Mouse (Mus musculus): ENCODE results near the gene Pdxdc1. TPM values are rescaled to one million over a fixed set of nuclear protein-coding genes. Genes with fewer than 3 reads are reported as not detected.
A peak's percentile ranks its signal among the peaks of the same experiment; 100 is the strongest.
"Not testable (repeated sequence)": the region's sequence is repeated elsewhere in the genome, so short reads cannot be mapped to it uniquely, and the experiment has no call there.

Pdxdc1 gene
- 93.2 and 100.0 TPM in 2 replicates for polyA plus RNA-seq (2015; fragmentation: Nextera tagmentation; extraction: Ambion mirVana)

- Histone ChIP-seq H3K4me2 (replicated peaks) (peak within 1 kb of the TSS; percentile 68), H3K9ac (peak within 1 kb of the TSS; percentile 97), H3K4me3 (replicated peaks) (peak within 1 kb of the TSS; percentile 95), H3K27me3 (replicated peaks) (no peaks in the 10 kb centered on the region), H3K36me3 (peaks cover 3% of the 10 kb centered on the region; the same call in 1 of the 2 replicates), H3K27ac (peak within 1 kb of the TSS; percentile 84), H3K9me3 (no peaks in the 10 kb centered on the region), H3K4me1 (replicated peaks) (0 out of 2 replicates have a peak, but pooled peaks cover 8% of the 10 kb centered on the region)
- WGBS, result under 1% methylated on average over 53 of the region's 57 CpGs
- ATAC-seq, result peak; percentile 97
Observed at GRCm38 (mm10) chr16:13902888-13903483, at the start of gene Pdxdc1, which contains the start of gene Mpv17l. Gene Pdxdc1 (minus strand): TSS chr16:13903131. Gene Mpv17l (plus strand): TSS chr16:13903161.

DNA sequence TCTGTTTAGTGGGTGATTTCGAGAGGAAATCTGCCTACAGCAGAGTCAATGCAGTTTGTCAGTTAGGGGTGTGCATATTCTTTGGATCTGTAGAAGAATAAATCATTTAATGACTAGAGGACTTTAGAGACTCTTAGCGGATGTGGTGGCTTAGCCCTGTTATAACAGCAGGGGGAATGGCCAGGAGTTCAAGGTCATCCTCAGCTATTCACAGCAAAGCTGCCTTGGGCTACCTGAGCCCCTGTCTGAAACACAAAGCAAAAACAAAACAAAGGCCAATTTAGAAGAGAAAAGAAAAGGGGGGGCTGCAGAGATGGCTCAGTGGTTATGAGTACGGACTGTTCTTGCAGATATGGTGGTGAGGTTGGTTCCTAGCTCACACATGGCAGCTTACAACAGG is 48.3 kb upstream of the Pdxdc1 start:
- no peak overlapping the region for H3K27ac ChIP-seq
- H3K4me2 ChIP-seq (replicated peaks), result no peak overlapping the region
- H3K36me3 ChIP-seq, result no peaks in the 10 kb centered on the region
- no peak overlapping the region for H3K4me3 ChIP-seq (replicated peaks)
- no peak overlapping the region for H3K9ac ChIP-seq
- no peaks in the 10 kb centered on the region for H3K27me3 ChIP-seq (replicated peaks)
- WGBS, result 70% methylated on average over 3 of the region's 3 CpGs
- no peaks in the 10 kb centered on the region for H3K4me1 ChIP-seq (replicated peaks)
- ATAC-seq, result no peak
- no peaks in the 10 kb centered on the region for H3K9me3 ChIP-seq

DNA sequence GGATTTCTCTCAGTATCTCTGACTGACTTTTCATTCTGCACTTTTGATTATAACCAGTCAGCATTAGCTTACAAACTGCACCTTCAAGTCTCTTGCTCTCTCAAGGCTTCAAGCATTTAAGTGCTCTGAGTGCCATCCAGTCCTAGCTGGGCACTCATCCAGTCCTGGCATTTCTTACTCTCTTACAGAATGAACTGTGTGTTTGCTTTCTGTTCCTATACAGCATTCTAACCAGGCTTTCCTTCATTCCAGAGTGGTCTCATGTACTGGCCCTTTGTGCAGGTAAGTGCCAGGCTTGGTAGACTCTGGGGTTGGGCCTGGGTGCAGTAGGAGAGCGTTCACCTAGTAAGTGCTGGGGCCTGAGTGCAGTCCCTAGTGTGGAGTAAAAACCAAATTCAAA is 43.4 kb upstream of the Pdxdc1 start:
- no peak overlapping the region for H3K4me3 ChIP-seq (replicated peaks)
- H3K4me2 ChIP-seq (replicated peaks), result no peak overlapping the region
- H3K4me1 ChIP-seq (replicated peaks), result no peaks in the 10 kb centered on the region
- no peaks in the 10 kb centered on the region for H3K27me3 ChIP-seq (replicated peaks)
- no peak for ATAC-seq
- 85% methylated on average over 1 of the region's 1 CpGs for WGBS
- no peaks in the 10 kb centered on the region for H3K9me3 ChIP-seq
- H3K36me3 ChIP-seq, result no peaks in the 10 kb centered on the region
- no peak overlapping the region for H3K27ac ChIP-seq
- H3K9ac ChIP-seq, result no peak overlapping the region

DNA sequence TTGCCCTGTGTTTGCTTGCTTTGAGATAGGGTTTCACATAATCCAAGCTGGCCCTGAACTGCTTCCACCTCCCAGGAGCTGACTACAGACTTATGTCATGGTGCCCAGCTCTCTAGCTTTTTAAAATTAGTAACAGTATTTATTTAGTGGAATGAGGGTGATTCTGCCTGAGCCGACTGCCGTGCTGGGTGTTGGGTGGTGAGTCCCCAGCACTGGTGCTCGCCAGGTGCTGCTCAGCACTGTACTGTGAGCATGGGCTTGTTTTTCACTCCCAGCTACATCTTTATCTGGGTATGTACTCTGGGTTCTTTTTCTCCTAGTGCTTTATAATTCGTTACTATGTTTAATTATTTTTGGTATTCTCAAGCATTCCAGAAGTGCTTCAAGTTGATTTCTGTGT is 42.2 kb upstream of the Pdxdc1 start:
- H3K27me3 ChIP-seq (replicated peaks), result no peaks in the 10 kb centered on the region
- ATAC-seq, result no peak
- no peak overlapping the region for H3K27ac ChIP-seq
- H3K4me3 ChIP-seq (replicated peaks), result no peak overlapping the region
- no peak overlapping the region for H3K4me2 ChIP-seq (replicated peaks)
- H3K36me3 ChIP-seq, result no peaks in the 10 kb centered on the region
- 0 out of 2 replicates have a peak, but pooled peaks cover 5% of the 10 kb centered on the region for H3K4me1 ChIP-seq (replicated peaks)
- 84% methylated on average over 4 of the region's 4 CpGs for WGBS
- H3K9ac ChIP-seq, result no peak overlapping the region
- no peaks in the 10 kb centered on the region for H3K9me3 ChIP-seq

DNA sequence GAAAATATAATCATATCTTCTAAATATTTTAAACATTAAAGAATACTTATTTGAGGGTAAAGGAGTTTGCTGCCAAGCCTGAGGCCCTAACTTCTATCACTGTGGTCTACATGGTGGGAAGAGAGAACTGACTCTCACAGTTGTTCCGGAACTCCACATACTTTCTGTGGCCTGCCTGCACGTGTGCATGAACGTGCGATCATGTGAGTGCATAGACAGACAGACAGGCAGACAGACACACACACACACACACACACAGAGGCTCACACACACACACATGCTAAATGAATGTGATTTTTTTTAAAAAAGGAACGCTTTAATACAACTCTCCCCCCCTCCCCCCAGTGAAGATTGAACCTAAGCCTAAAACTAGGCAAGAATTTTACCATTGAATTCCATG is 41.8 kb upstream of the Pdxdc1 start:
- H3K27me3 ChIP-seq (replicated peaks), result no peaks in the 10 kb centered on the region
- WGBS, result 74% methylated on average over 5 of the region's 5 CpGs
- no peak for ATAC-seq

GRCm38 (mm10) chr16:13944178-13944577 is 41.2 kb upstream of the Pdxdc1 start:
- H3K4me2 ChIP-seq (replicated peaks), result no peak overlapping the region
- no peak for ATAC-seq
- H3K36me3 ChIP-seq, result no peaks in the 10 kb centered on the region
- no peak overlapping the region for H3K27ac ChIP-seq
- H3K4me1 ChIP-seq (replicated peaks), result 0 out of 2 replicates have a peak, but pooled peaks cover 5% of the 10 kb centered on the region
- WGBS, result 44% methylated on average over 4 of the region's 4 CpGs
- H3K9ac ChIP-seq, result no peak overlapping the region
- no peaks in the 10 kb centered on the region for H3K9me3 ChIP-seq
- no peak overlapping the region for H3K4me3 ChIP-seq (replicated peaks)
- no peaks in the 10 kb centered on the region for H3K27me3 ChIP-seq (replicated peaks)

More for the DNA sequence above, 41.8 kb upstream of the Pdxdc1 start:
- H3K27ac ChIP-seq, result no peak overlapping the region
- no peak overlapping the region for H3K4me3 ChIP-seq (replicated peaks)
- no peak overlapping the region for H3K9ac ChIP-seq
- no peaks in the 10 kb centered on the region for H3K9me3 ChIP-seq
- no peaks in the 10 kb centered on the region for H3K36me3 ChIP-seq
- H3K4me1 ChIP-seq (replicated peaks), result 0 out of 2 replicates have a peak, but pooled peaks cover 5% of the 10 kb centered on the region
- no peak overlapping the region for H3K4me2 ChIP-seq (replicated peaks)

DNA sequence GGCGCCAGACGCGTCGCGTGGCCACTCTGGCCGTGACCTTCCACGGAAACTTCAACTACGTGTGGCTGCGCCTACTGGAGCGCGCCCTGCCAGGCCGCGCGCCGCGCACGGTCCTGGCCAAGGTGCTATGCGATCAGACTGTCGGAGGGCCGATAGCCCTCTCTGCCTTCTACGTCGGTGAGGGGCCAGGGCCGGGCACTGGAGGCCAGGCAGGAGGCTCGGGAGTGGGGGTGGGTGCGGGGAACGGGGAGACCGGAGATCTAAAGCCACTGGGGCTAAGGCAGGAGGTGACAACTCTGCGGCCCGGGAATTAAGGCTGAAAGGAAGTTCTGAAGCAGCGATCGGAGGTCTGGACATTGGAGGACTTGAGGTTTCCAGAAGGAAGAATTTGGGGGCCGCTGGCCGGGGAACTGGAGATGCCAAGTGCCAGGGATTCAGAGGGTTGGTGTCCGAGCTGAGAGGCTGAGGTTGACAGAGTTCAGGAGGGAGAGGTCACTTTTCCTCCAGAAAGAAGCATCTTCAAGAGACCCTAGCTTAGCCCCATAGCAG is 38.0 kb upstream of the Pdxdc1 start:
- Histone ChIP-seq H3K27me3 (replicated peaks) (no peaks in the 10 kb centered on the region), H3K4me1 (replicated peaks) (0 out of 2 replicates have a peak, but pooled peaks cover 5% of the 10 kb centered on the region), H3K9me3 (no peaks in the 10 kb centered on the region), H3K9ac (peak overlapping the region; percentile 58), H3K4me3 (replicated peaks) (peak overlapping the region; percentile 58), H3K27ac (no peak overlapping the region), H3K4me2 (replicated peaks) (peak overlapping the region; percentile 94), H3K36me3 (no peaks in the 10 kb centered on the region)
- peak; percentile 91 for ATAC-seq
- 2% methylated on average over 34 of the region's 34 CpGs for WGBS

DNA sequence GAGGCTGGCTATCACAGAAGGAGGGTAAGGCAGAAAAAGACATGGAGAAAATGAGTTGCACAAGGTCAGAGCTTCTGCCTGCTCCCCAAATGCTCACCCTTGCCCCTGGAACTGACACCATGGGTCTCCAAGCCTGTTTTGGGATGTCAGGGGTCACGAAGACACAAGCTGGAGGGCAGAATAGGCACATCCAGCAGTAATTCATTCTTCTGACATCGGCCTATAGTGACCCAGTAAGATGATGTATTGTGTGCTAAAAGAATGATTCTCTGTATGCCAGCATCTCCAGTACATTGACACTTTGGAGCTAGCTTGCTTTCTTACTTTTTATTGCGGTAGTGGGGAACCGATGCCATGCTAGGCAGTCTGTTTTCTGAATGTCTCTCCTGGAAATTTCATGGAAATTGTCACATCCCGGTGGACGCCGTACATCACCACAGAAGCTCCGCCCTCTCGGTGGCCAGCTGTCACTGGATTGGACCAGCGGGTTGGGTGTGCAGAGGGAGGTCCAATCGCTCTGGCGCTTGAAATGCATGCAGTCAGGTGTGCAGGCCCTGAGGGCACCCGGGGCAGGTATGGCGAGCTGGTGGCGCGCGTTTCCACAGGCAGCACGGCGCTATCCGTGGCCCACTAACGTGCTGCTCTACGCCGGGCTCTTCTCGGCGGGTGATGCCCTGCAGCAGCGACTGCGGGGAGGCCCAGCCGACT is 37.4 kb upstream of the Pdxdc1 start:
- WGBS, result 5% methylated on average over 28 of the region's 28 CpGs
- Histone ChIP-seq H3K4me1 (replicated peaks) (0 out of 2 replicates have a peak, but pooled peaks cover 5% of the 10 kb centered on the region), H3K27me3 (replicated peaks) (no peaks in the 10 kb centered on the region), H3K4me2 (replicated peaks) (peak overlapping the region; percentile 94), H3K36me3 (no peaks in the 10 kb centered on the region), H3K9me3 (no peaks in the 10 kb centered on the region), H3K27ac (no peak overlapping the region), H3K9ac (peak overlapping the region; percentile 58), H3K4me3 (replicated peaks) (peak overlapping the region; percentile 58)
- ATAC-seq, result peak; percentile 99

GRCm38 (mm10) chr16:13927456-13928075 is 24.6 kb upstream of the Pdxdc1 start:
- Histone ChIP-seq H3K4me3 (replicated peaks) (no peak overlapping the region), H3K36me3 (no peaks in the 10 kb centered on the region), H3K4me2 (replicated peaks) (no peak overlapping the region), H3K9ac (no peak overlapping the region), H3K27me3 (replicated peaks) (no peaks in the 10 kb centered on the region), H3K27ac (no peak overlapping the region), H3K4me1 (replicated peaks) (no peaks in the 10 kb centered on the region), H3K9me3 (no peaks in the 10 kb centered on the region)
- ATAC-seq, result no peak
- 88% methylated on average over 4 of the region's 4 CpGs for WGBS

DNA sequence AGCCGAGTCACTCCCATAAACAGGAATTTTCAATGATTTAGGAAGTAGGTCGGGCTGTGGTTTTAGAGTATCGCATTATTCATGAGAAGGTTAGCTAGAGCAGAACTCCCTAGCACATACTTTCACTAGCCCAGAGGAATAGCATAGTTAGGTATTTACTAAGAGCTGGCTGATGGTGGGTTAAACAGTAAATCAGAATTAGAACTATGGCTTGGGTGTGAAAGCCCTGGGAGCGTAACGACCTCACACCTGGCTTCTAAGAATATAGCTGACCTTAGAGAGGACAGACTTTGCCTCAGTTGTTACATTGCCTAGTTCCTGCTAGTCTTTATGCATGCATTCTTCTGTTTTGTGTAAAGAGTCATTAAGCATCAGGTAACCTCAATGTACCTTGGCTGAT is 20.0 kb upstream of the Pdxdc1 start:
- not testable (repeated sequence) for H3K27ac ChIP-seq; H3K9me3 ChIP-seq; H3K27me3 ChIP-seq (replicated peaks); H3K4me3 ChIP-seq (replicated peaks); ATAC-seq; H3K9ac ChIP-seq; H3K36me3 ChIP-seq; H3K4me1 ChIP-seq (replicated peaks); H3K4me2 ChIP-seq (replicated peaks)
- 86% methylated on average over 5 of the region's 5 CpGs for WGBS

DNA sequence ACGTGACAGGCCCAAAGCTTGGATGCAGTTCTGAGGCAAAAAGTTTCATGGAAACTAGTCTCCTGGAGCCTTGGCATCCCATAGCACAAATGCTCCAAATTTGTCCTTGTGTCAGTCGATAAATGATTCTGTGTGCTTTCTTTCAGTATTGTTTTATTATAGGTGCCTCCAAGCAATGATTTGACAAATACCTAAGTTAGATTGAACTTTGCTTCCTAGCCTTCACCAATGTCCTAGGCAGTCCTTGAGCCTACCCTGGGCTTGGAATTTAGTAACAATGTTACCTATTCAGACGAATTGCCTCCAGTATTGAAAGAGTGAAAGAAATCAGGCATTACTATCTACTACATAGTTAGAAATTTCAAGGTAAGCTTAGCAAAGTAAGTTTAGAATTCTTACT is 19.6 kb upstream of the Pdxdc1 start:
- H3K4me1 ChIP-seq (replicated peaks); ATAC-seq; H3K9me3 ChIP-seq; H3K4me3 ChIP-seq (replicated peaks); H3K27ac ChIP-seq; H3K9ac ChIP-seq; H3K27me3 ChIP-seq (replicated peaks); H3K36me3 ChIP-seq; H3K4me2 ChIP-seq (replicated peaks): not testable (repeated sequence)
- 90% methylated on average over 3 of the region's 3 CpGs for WGBS

- Histone ChIP-seq H3K9ac (no peak overlapping the region), H3K27me3 (replicated peaks) (no peaks in the 10 kb centered on the region), H3K36me3 (no peaks in the 10 kb centered on the region), H3K4me3 (replicated peaks) (no peak overlapping the region), H3K4me2 (replicated peaks) (no peak overlapping the region), H3K27ac (no peak overlapping the region), H3K9me3 (no peaks in the 10 kb centered on the region), H3K4me1 (replicated peaks) (no peaks in the 10 kb centered on the region)
- ATAC-seq, result no peak
- 95% methylated on average over 7 of the region's 7 CpGs for WGBS
Observed at GRCm38 (mm10) chr16:13921781-13922180, 18.9 kb upstream of the Pdxdc1 start.
